ENCODE assay signal across 20 mouse cellular contexts in genomic region chr9:61323221-61323620, GRCm38 (mm10). TPM values are rescaled to one million over a fixed set of nuclear protein-coding genes. Genes with fewer than 3 reads are reported as not detected.
DNase-seq lines count a peak whose midpoint lies in the region; ATAC-seq and TF ChIP-seq lines count a peak whose summit lies in the region.
"Had no signal": no experiment of that assay in that cellular context is flagged by ENCODE, and none has a peak within 500 bp of the region (broad histone marks: within the 10 kb centered on the region; RNA-seq: fewer than 3 reads in every experiment).

No protein-coding gene starts in this region.

- peaks cover 23% of the 10 kb centered on the region for H3K4me1 ChIP-seq in intestine, embryonic 15.5 days (replicated peaks)
- peaks cover 3% of the 10 kb centered on the region; the same call in 1 of the 2 replicates for H3K4me1 ChIP-seq in intestine, postnatal 0 days (replicated peaks; ENCODE audit: control insufficient read depth, insufficient read depth, low read length)

- peak; percentile 28 for DNase-seq in cerebellum, adult 11-12 months
- DNase-seq in cerebellum, adult 18-20 months, result no peak
- peak; percentile 53 to 82 for DNase-seq in kidney, postnatal 25 days
- no peak for DNase-seq in kidney, postnatal 4 days
- peak; percentile 62 to 72 for DNase-seq in kidney, postnatal 36 days
- DNase-seq in left cerebral cortex, adult 9 months (ENCODE audit: low spot score in 2 of 2), result no peak
- DNase-seq: adrenal gland, postnatal 10 days; cerebellum, adult 9-10 months; lung, adult 18-20 months; lung, postnatal 10 days; spleen, adult 18-20 months; thymus, postnatal 14 days had no signal

- WGBS in intestine, embryonic 15.5 days, result 61% methylated on average over 5 of the region's 5 CpGs
- 61% methylated on average over 5 of the region's 5 CpGs for WGBS in intestine, postnatal 0 days

- no peaks in the 10 kb centered on the region for H3K36me3 ChIP-seq in intestine, embryonic 15.5 days
- no peaks in the 10 kb centered on the region for H3K36me3 ChIP-seq in intestine, postnatal 0 days (ENCODE audit: control insufficient read depth, insufficient read depth)
- H3K36me3 ChIP-seq: embryonic facial prominence, embryonic 15.5 days; heart, embryonic 10.5 days; hindbrain, embryonic 15.5 days; midbrain, embryonic 13.5 days had no signal

- H3K9ac ChIP-seq in intestine, embryonic 15.5 days, result no peak overlapping the region
- H3K9ac ChIP-seq in intestine, postnatal 0 days (ENCODE audit: low read depth, low read length), result no peak overlapping the region
- H3K9ac ChIP-seq: embryonic facial prominence, embryonic 15.5 days; hindbrain, embryonic 15.5 days; midbrain, embryonic 13.5 days had no signal

- TF ChIP-seq CTCF in intestine, postnatal 0 days (IDR thresholded peaks at IDR 0.05; ENCODE audit: low read depth), result no peak

- no peaks in the 10 kb centered on the region for H3K9me3 ChIP-seq in intestine, embryonic 15.5 days
- no peaks in the 10 kb centered on the region for H3K9me3 ChIP-seq in intestine, postnatal 0 days (ENCODE audit: control insufficient read depth)
- H3K9me3 ChIP-seq: embryonic facial prominence, embryonic 15.5 days; heart, embryonic 10.5 days; hindbrain, embryonic 15.5 days; midbrain, embryonic 13.5 days had no signal

- no peak overlapping the region for H3K4me2 ChIP-seq in intestine, embryonic 15.5 days (replicated peaks)
- no peak overlapping the region for H3K4me2 ChIP-seq in intestine, postnatal 0 days (replicated peaks; ENCODE audit: low read depth)
- H3K4me2 ChIP-seq: embryonic facial prominence, embryonic 15.5 days; hindbrain, embryonic 15.5 days; midbrain, embryonic 13.5 days had no signal

- H3K4me3 ChIP-seq in intestine, embryonic 15.5 days (replicated peaks), result no peak overlapping the region
- H3K4me3 ChIP-seq in intestine, postnatal 0 days (ENCODE audit: low read depth, low read length), result no peak overlapping the region
- H3K4me3 ChIP-seq: embryonic facial prominence, embryonic 15.5 days; heart, embryonic 10.5 days; hindbrain, embryonic 15.5 days; layer of hippocampus, adult 2 months; megakaryocyte, embryonic 14.5 days; midbrain, embryonic 13.5 days had no signal

- ATAC-seq in intestine, embryonic 15.5 days, result peak; percentile 10; the same call in 1 of the 2 replicates
- ATAC-seq in intestine, postnatal 0 days, result no peak
- ATAC-seq: midbrain, embryonic 13.5 days had no signal

- no peaks in the 10 kb centered on the region; the same call in 1 of the 2 replicates for H3K27me3 ChIP-seq in intestine, embryonic 15.5 days (replicated peaks)
- 0 out of 2 replicates have a peak, but pooled peaks cover 5% of the 10 kb centered on the region for H3K27me3 ChIP-seq in intestine, postnatal 0 days (replicated peaks; ENCODE audit: control insufficient read depth, insufficient read depth, low read length)

- H3K27ac ChIP-seq in intestine, embryonic 15.5 days, result no peak overlapping the region
- no peak overlapping the region for H3K27ac ChIP-seq in intestine, postnatal 0 days (ENCODE audit: low read depth, low read length)
- H3K27ac ChIP-seq: embryonic facial prominence, embryonic 15.5 days; heart, embryonic 10.5 days; hindbrain, embryonic 15.5 days; layer of hippocampus, adult 2 months; midbrain, embryonic 13.5 days had no signal

RNA-seq across cellular contexts. Expression of gene Tle3, which starts 48.9 kb away (rescaled TPM):
- 18.6 and 20.3 TPM in 2 replicates for polyA plus RNA-seq in intestine, embryonic 15.5 days (2015; fragmentation: Nextera tagmentation; extraction: Ambion mirVana)
- 24.3 and 28.6 TPM in 2 replicates for polyA plus RNA-seq in intestine, postnatal 0 days (2015; fragmentation: Nextera tagmentation; extraction: Ambion mirVana)

Comparison
In these comparisons a context has a peak if more than half of its experiments do, and no peak if none do; other contexts are left out.
1. DNase-seq: peak in cerebellum, adult 11-12 months (single experiment), kidney, postnatal 25 days (2 of 2) and kidney, postnatal 36 days (2 of 2); none in cerebellum, adult 18-20 months (0 of 2), kidney, postnatal 4 days (0 of 2) and left cerebral cortex, adult 9 months (0 of 2).